Mouse (Mus musculus): ENCODE results near the gene Lsr.
A peak's percentile ranks its signal among the peaks of the same experiment; 100 is the strongest.
"Not testable (repeated sequence)": the region's sequence is repeated elsewhere in the genome, so short reads cannot be mapped to it uniquely, and the experiment has no call there.

Lsr gene

GRCm38 (mm10) chr7:30924581-30924980, 48.7 kb downstream of the Lsr start, which contains the start of gene Hamp2:
Gene Hamp2 (minus strand): TSS chr7:30924681.
- DNase-seq (ENCODE audit: low spot score): not testable (repeated sequence)

DNA sequence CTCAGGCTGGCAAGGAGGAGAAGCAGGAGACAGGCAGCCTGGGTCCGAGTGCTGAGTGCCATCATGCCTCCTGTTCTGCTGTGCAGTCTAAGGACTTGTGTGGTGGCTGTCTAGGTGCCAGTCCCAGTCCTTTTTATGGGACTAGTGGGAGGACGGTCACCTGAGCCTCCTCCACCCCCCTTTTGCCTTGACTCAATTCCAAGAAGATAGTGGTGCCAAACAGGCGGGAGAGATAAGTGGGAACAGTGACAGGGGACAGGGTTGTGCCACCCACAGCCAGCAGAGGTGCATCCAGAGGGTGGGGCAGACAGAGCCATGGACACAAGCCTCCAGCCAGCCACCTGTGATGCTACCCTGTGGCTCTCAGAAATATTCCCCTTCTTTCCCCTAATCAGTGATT, 49.2 kb downstream of the Lsr start:
- DNase-seq (ENCODE audit: low spot score): no peak

- not testable (repeated sequence) for DNase-seq (ENCODE audit: low spot score)
Observed at GRCm38 (mm10) chr7:30922490-30922889, 50.8 kb downstream of the Lsr start.

GRCm38 (mm10) chr7:30920217-30920616, 53.0 kb downstream of the Lsr start:
- DNase-seq (ENCODE audit: low spot score): no peak

DNA sequence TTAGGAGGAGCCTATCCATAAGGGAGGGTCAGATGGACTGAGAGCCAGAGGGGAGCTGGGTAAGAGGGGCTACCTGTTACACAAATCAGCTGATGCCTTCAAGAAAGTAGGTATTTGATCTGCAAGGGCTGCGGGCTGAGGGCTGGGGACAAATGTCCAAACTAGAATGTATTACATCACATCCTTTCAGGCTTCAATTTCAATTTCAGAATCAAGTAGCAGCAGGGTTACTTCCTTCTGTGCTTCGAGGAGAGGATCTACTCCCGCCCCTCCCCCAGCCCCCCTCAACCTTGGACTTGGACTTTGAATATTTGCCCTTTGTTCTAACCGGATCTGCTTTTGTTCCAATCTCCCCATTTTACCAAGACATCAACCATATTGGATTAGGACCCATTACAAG, 56.0 kb downstream of the Lsr start:
- DNase-seq (ENCODE audit: low spot score): no peak

DNA sequence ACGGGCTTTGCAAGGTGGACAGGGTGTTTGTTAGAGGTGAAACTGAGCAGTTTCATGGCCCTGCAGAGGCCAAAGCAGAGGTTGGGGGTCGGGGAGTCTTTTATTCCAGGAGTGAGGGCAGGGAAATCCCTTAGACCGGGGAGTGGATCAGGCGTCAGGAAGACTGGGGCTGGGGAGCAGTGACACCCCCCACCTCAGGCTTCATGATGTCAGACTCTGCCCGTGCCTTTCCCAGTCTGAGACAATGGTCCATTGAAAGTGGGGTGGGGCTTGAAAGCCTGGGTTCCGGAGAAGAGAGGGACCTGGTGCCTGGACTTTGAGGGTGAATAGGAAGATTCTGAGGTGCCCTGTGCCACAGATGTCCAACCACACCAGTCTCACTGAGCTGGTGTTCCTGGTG, 56.6 kb downstream of the Lsr start:
- DNase-seq (ENCODE audit: low spot score): no peak

DNA sequence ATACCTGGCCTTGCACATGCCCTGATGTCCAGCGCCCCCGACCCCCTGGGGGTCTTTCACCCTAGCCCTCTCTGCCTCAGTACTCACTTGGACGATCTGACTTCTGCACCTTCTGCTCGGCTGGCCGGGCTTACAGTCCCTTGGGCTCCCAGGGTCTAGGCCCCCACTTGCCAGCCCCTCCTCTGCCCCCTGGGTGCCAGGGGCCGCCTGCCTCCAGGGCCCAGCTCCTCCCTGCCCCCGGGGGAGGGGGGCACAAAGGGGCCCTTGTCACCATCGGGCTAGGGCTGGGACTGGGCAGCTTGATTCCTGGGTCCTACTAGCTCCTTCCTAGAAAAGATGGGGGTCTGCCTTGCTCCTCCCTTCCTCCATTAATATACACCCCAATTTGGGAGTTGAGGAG, 58.5 kb downstream of the Lsr start, which contains the start of gene Mag:
Mag (minus strand) TSS at position 142 of the 400 bp plus-strand sequence.
- DNase-seq (ENCODE audit: low spot score): no peak

DNA sequence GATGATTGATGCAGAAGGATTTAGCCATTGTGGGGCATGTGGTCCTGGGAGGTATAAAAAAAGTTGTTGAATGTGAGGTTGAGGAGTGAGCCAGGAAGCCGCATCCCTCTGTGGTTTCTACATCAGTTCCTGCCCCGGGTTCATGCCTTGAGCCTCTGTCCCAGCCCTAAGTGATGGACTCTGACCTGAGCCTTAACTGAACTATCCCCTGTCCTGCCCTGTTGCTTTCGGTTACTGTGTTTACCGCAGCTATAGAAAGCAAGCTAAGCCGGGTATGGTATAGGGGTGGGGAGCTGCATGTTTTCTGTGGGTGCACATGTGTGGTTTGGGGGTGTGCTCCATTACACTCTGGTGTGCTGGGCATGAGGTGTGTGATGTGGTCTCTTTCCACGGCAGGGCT, 63.5 kb downstream of the Lsr start:
- DNase-seq (ENCODE audit: low spot score): peak; percentile 25

GRCm38 (mm10) chr7:30908992-30909431, 64.3 kb downstream of the Lsr start:
- no peak for DNase-seq (ENCODE audit: low spot score)

DNA sequence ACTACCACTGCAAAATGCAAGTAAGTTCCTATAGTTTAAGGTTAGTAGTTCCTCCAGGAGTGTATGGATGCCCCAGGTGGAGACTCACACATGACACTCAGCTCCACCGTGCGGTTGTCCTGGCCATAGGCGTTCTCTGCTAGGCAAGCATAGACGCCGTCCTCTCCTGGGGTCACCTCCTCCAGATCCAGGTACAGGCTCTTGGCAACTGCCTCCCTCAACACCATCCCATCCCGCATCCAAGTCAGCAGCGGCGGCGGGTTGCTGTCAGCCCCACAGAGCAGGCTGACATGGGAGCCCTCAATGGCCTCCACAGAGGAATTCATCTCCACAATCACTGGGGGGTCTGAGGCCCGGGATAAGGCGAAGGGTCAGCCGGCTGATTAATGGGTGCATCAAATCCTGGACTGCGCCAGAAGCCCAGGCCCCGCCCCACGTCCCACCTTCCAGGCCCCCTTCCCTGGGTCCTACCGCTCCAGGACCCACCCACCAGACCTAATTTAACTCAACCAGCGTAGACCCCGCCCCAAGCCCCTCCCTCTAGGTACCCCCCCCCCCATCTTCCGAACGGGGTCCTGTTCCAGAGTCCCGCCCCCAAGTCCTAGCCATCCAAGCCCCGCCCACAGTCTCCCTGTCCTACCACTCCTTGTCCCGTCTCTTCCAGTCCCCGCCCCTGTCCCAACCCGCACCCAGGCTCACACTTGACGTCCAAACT, 64.8 kb downstream of the Lsr start:
- DNase-seq (ENCODE audit: low spot score): peak; percentile 39
